Mouse (Mus musculus) erythroblast, adult 5-6 weeks (primary cell): ENCODE results near the gene Kank3. TPM values are rescaled to one million over a fixed set of nuclear protein-coding genes. Genes with fewer than 3 reads are reported as not detected.
A peak's percentile ranks its signal among the peaks of the same experiment; 100 is the strongest.

Source experiments
- ATAC-seq: replicated peaks from 2 replicates; pipeline ENCODE4 v1.8.0; 2016; ENCODE audit warnings: moderate number of reproducible peaks, mild to moderate bottlenecking, moderate TSS enrichment, inconsistent platforms; ENCODE audit not compliant: poor library complexity, low FRiP score, severe bottlenecking
- total RNA-seq, 2 experiments: library from RNA; stranded (forward) in 1 of 2; stranded (reverse) in 1 of 2; fragments of 150-400 nt in 1 of 2; fragments of 200-764, 138-1000 nt in 1 of 2; gene quantifications; 2 replicates each; pipeline versions ENCODE4 v1.2.3 to v1.2.4; 2015 to 2017; ENCODE audit warnings: low replicate concordance in 2 of 2

Kank3 gene
- total RNA-seq, 2 experiments from 2014 or later = 1.3 TPM; not detected in 1

GRCm38 (mm10) chr17:33842966-33843795 lies 32.9 kb downstream of the Kank3 start, which contains the start of gene Cd320:
Cd320 (plus strand) TSS chr17:33843091.
- ATAC-seq = peak; percentile 94

GRCm38 (mm10) chr17:33844196-33844595 lies 33.9 kb downstream of the Kank3 start:
- ATAC-seq = no peak

- ATAC-seq = no peak
Measured at GRCm38 (mm10) chr17:33848139-33848538, 37.8 kb downstream of the Kank3 start.

GRCm38 (mm10) chr17:33851331-33851730 lies 41.0 kb downstream of the Kank3 start:
- no peak for ATAC-seq

- ATAC-seq = no peak
Measured at GRCm38 (mm10) chr17:33857816-33858215, 47.5 kb downstream of the Kank3 start.

- ATAC-seq = peak; percentile 82
Measured at GRCm38 (mm10) chr17:33865330-33866030, 55.2 kb downstream of the Kank3 start.

Other genes starting within 250 kb of the Kank3 start
- 12.5 and 25.3 TPM in 2 replicates for gene Zfp414, start 181.4 kb upstream of the Kank3 start, total RNA-seq (2015; ENCODE audit: low replicate concordance)
- 4.3 and 8.0 TPM in 2 replicates for gene Zfp414, start 181.4 kb upstream of the Kank3 start, total RNA-seq (2017; ENCODE audit: low replicate concordance)
- gene Pram1, start 172.5 kb upstream of the Kank3 start, total RNA-seq (2015; ENCODE audit: low replicate concordance) = 48.4 and 55.8 TPM in 2 replicates
- 6.3 and 12.6 TPM in 2 replicates for gene Pram1, start 172.5 kb upstream of the Kank3 start, total RNA-seq (2017; ENCODE audit: low replicate concordance)
- 1,242 and 1,297 TPM in 2 replicates for gene Hnrnpm, start 123.7 kb upstream of the Kank3 start, total RNA-seq (2015; ENCODE audit: low replicate concordance)
- 1,014 and 1,409 TPM in 2 replicates for gene Hnrnpm, start 123.7 kb upstream of the Kank3 start, total RNA-seq (2017; ENCODE audit: low replicate concordance)
- gene March2, start 91.8 kb upstream of the Kank3 start, total RNA-seq (2015; ENCODE audit: low replicate concordance) = 910 and 992 TPM in 2 replicates
- gene March2, start 91.8 kb upstream of the Kank3 start, total RNA-seq (2017; ENCODE audit: low replicate concordance) = 1,070 and 1,140 TPM in 2 replicates
- gene Rab11b, start 50.0 kb upstream of the Kank3 start, total RNA-seq (2015; ENCODE audit: low replicate concordance) = 43.9 and 50.9 TPM in 2 replicates
- 28.1 and 36.7 TPM in 2 replicates for gene Rab11b, start 50.0 kb upstream of the Kank3 start, total RNA-seq (2017; ENCODE audit: low replicate concordance)
- 0.96 and 1.5 TPM in 2 replicates for gene Angptl4, start 28.7 kb upstream of the Kank3 start, total RNA-seq (2015; ENCODE audit: low replicate concordance)
- 1.1 and 4.3 TPM in 2 replicates for gene Angptl4, start 28.7 kb upstream of the Kank3 start, total RNA-seq (2017; ENCODE audit: low replicate concordance)
- 216 and 275 TPM in 2 replicates for gene Rps28, start 14.0 kb downstream of the Kank3 start, total RNA-seq (2015; ENCODE audit: low replicate concordance)
- gene Rps28, start 14.0 kb downstream of the Kank3 start, total RNA-seq (2017; ENCODE audit: low replicate concordance) = 302 and 335 TPM in 2 replicates
- 50.6 and 57.5 TPM in 2 replicates for gene Ndufa7, start 14.1 kb downstream of the Kank3 start, total RNA-seq (2015; ENCODE audit: low replicate concordance)
- 35.4 and 46.6 TPM in 2 replicates for gene Ndufa7, start 14.1 kb downstream of the Kank3 start, total RNA-seq (2017; ENCODE audit: low replicate concordance)
- gene Cd320, start 32.6 kb downstream of the Kank3 start, total RNA-seq (2015; ENCODE audit: low replicate concordance) = 3.1 and 3.3 TPM in 2 replicates
- not detected in 2 replicates for gene Cd320, start 32.6 kb downstream of the Kank3 start, total RNA-seq (2017; ENCODE audit: low replicate concordance)
- not detected in 2 replicates for gene Gm7029, start 63.3 kb downstream of the Kank3 start, total RNA-seq (2015; ENCODE audit: low replicate concordance)
- not detected in 2 replicates for gene Gm7029, start 63.3 kb downstream of the Kank3 start, total RNA-seq (2017; ENCODE audit: low replicate concordance)
- 5.0 and 17.6 TPM in 2 replicates for gene Kifc1, start 80.1 kb downstream of the Kank3 start, total RNA-seq (2015; ENCODE audit: low replicate concordance)
- gene Kifc1, start 80.1 kb downstream of the Kank3 start, total RNA-seq (2017; ENCODE audit: low replicate concordance) = 47.5 and 80.7 TPM in 2 replicates
- not detected in 2 replicates for gene Platr17, start 94.6 kb downstream of the Kank3 start, total RNA-seq (2015; ENCODE audit: low replicate concordance)
- gene Platr17, start 94.6 kb downstream of the Kank3 start, total RNA-seq (2017; ENCODE audit: low replicate concordance) = 9.7 TPM in 1 of 2 replicates, not detected in the other
- gene Daxx, start 98.9 kb downstream of the Kank3 start, total RNA-seq (2015; ENCODE audit: low replicate concordance) = 12.1 and 14.2 TPM in 2 replicates
- 20.4 and 21.7 TPM in 2 replicates for gene Daxx, start 98.9 kb downstream of the Kank3 start, total RNA-seq (2017; ENCODE audit: low replicate concordance)
- 30.7 and 30.9 TPM in 2 replicates for gene Tapbp, start 105.4 kb downstream of the Kank3 start, total RNA-seq (2015; ENCODE audit: low replicate concordance)
- 34.3 and 39.6 TPM in 2 replicates for gene Tapbp, start 105.4 kb downstream of the Kank3 start, total RNA-seq (2017; ENCODE audit: low replicate concordance)
- 4.0 and 7.9 TPM in 2 replicates for gene Zbtb22, start 105.4 kb downstream of the Kank3 start, total RNA-seq (2015; ENCODE audit: low replicate concordance)
- 8.8 and 10.3 TPM in 2 replicates for gene Zbtb22, start 105.4 kb downstream of the Kank3 start, total RNA-seq (2017; ENCODE audit: low replicate concordance)
- gene Rgl2, start 119.0 kb downstream of the Kank3 start, total RNA-seq (2015; ENCODE audit: low replicate concordance) = 5.2 and 6.1 TPM in 2 replicates
- gene Rgl2, start 119.0 kb downstream of the Kank3 start, total RNA-seq (2017; ENCODE audit: low replicate concordance) = 5.6 and 9.7 TPM in 2 replicates
- 15.9 and 38.0 TPM in 2 replicates for gene Pfdn6, start 129.8 kb downstream of the Kank3 start, total RNA-seq (2015; ENCODE audit: low replicate concordance)
- 22.9 TPM in 2 replicates for gene Pfdn6, start 129.8 kb downstream of the Kank3 start, total RNA-seq (2017; ENCODE audit: low replicate concordance)
- gene Wdr46, start 130.1 kb downstream of the Kank3 start, total RNA-seq (2015; ENCODE audit: low replicate concordance) = 4.0 and 15.9 TPM in 2 replicates
- gene Wdr46, start 130.1 kb downstream of the Kank3 start, total RNA-seq (2017; ENCODE audit: low replicate concordance) = 7.5 and 8.5 TPM in 2 replicates
- not detected in 2 replicates for gene B3galt4, start 141.0 kb downstream of the Kank3 start, total RNA-seq (2015; ENCODE audit: low replicate concordance)
- 0.70 and 0.94 TPM in 2 replicates for gene B3galt4, start 141.0 kb downstream of the Kank3 start, total RNA-seq (2017; ENCODE audit: low replicate concordance)
- gene Vps52, start 145.3 kb downstream of the Kank3 start, total RNA-seq (2015; ENCODE audit: low replicate concordance) = 8.2 and 11.3 TPM in 2 replicates
- gene Vps52, start 145.3 kb downstream of the Kank3 start, total RNA-seq (2017; ENCODE audit: low replicate concordance) = 13.0 and 17.0 TPM in 2 replicates
- 758 and 917 TPM in 2 replicates for gene Rps18, start 145.5 kb downstream of the Kank3 start, total RNA-seq (2015; ENCODE audit: low replicate concordance)
- 207 and 301 TPM in 2 replicates for gene Rps18, start 145.5 kb downstream of the Kank3 start, total RNA-seq (2017; ENCODE audit: low replicate concordance)
- gene H2-K1, start 189.8 kb downstream of the Kank3 start, total RNA-seq (2015; ENCODE audit: low replicate concordance) = 177 and 273 TPM in 2 replicates
- gene H2-K1, start 189.8 kb downstream of the Kank3 start, total RNA-seq (2017; ENCODE audit: low replicate concordance) = 97.6 and 121 TPM in 2 replicates
- 1.9 and 9.2 TPM in 2 replicates for gene Ring1, start 214.2 kb downstream of the Kank3 start, total RNA-seq (2015; ENCODE audit: low replicate concordance)
- 2.0 and 2.8 TPM in 2 replicates for gene Ring1, start 214.2 kb downstream of the Kank3 start, total RNA-seq (2017; ENCODE audit: low replicate concordance)
- gene H2-Ke6, start 217.5 kb downstream of the Kank3 start, total RNA-seq (2015; ENCODE audit: low replicate concordance) = 26.5 and 50.7 TPM in 2 replicates
- gene H2-Ke6, start 217.5 kb downstream of the Kank3 start, total RNA-seq (2017; ENCODE audit: low replicate concordance) = 15.0 and 17.8 TPM in 2 replicates
- gene Slc39a7, start 221.2 kb downstream of the Kank3 start, total RNA-seq (2015; ENCODE audit: low replicate concordance) = not detected in 2 replicates
- 11.5 and 16.6 TPM in 2 replicates for gene Slc39a7, start 221.2 kb downstream of the Kank3 start, total RNA-seq (2017; ENCODE audit: low replicate concordance)
- gene Rxrb, start 221.3 kb downstream of the Kank3 start, total RNA-seq (2015; ENCODE audit: low replicate concordance) = 7.1 and 8.3 TPM in 2 replicates
- 10.7 and 12.0 TPM in 2 replicates for gene Rxrb, start 221.3 kb downstream of the Kank3 start, total RNA-seq (2017; ENCODE audit: low replicate concordance)
- 1.3 TPM in 1 of 2 replicates, not detected in the other for gene Col11a2, start 228.9 kb downstream of the Kank3 start, total RNA-seq (2015; ENCODE audit: low replicate concordance)
- gene Col11a2, start 228.9 kb downstream of the Kank3 start, total RNA-seq (2017; ENCODE audit: low replicate concordance) = 4.3 and 7.0 TPM in 2 replicates